21 mouse cellular contexts compared by ENCODE assay signal in the genomic region with DNA sequence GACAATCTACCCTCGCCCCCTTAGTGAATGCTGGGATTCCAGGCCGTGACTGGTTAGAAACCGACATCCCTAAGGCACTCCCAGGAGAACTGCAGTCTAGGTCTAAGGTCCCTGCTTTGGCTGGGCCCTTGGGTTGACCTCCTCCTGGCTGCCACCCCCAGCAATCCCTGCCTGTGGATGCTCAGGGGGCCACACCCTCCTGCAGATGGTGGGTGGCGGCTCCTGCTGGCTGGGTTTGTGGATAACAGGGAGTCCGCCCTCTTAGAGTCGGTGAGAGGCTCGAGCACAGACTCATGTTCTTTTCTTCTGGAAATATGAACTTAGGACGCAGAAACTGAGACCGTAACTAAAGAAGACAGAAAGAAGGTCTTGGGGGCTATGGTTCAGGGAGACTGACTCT. TPM values are rescaled to one million over a fixed set of nuclear protein-coding genes. Genes with fewer than 3 reads are reported as not detected.
DNase-seq lines count a peak whose midpoint lies in the region; ATAC-seq and TF ChIP-seq lines count a peak whose summit lies in the region.
"Had no signal": no experiment of that assay in that cellular context is flagged by ENCODE, and none has a peak within 500 bp of the region (broad histone marks: within the 10 kb centered on the region; RNA-seq: fewer than 3 reads in every experiment).

No protein-coding gene starts in this region.

- H3K27me3 ChIP-seq in hindbrain, embryonic 13.5 days, result no peaks in the 10 kb centered on the region
- no peaks in the 10 kb centered on the region for H3K27me3 ChIP-seq in hindbrain, postnatal 0 days (ENCODE audit: insufficient read depth, low read length)
- no peaks in the 10 kb centered on the region for H3K27me3 ChIP-seq in E14TG2a.4 (ENCODE audit: insufficient read depth, low read length)
- H3K27me3 ChIP-seq in liver, embryonic 13.5 days, result no peaks in the 10 kb centered on the region
- no peaks in the 10 kb centered on the region for H3K27me3 ChIP-seq in neural tube, embryonic 15.5 days (replicated peaks)
- H3K27me3 ChIP-seq: embryonic facial prominence, embryonic 12.5 days; kidney, embryonic 15.5 days; limb, embryonic 15.5 days; midbrain, embryonic 12.5 days; stomach, embryonic 15.5 days had no signal

- peaks cover 12% of the 10 kb centered on the region; the same call in 1 of the 2 replicates for H3K4me1 ChIP-seq in hindbrain, embryonic 13.5 days (replicated peaks)
- H3K4me1 ChIP-seq in hindbrain, postnatal 0 days (ENCODE audit: insufficient read depth, low read length), result no peaks in the 10 kb centered on the region
- H3K4me1 ChIP-seq in E14TG2a.4 (replicated peaks; ENCODE audit: low read depth, low read length), result peaks cover 91% of the 10 kb centered on the region
- peaks cover 22% of the 10 kb centered on the region for H3K4me1 ChIP-seq in liver, embryonic 13.5 days (replicated peaks)
- H3K4me1 ChIP-seq in neural tube, embryonic 15.5 days, result peaks cover 5% of the 10 kb centered on the region; the same call in 1 of the 2 replicates
- H3K4me1 ChIP-seq: forebrain, embryonic 10.5 days; kidney, embryonic 15.5 days; limb, embryonic 15.5 days; midbrain, embryonic 12.5 days had no signal

- no peak overlapping the region for H3K9ac ChIP-seq in hindbrain, embryonic 13.5 days
- no peak overlapping the region for H3K9ac ChIP-seq in hindbrain, postnatal 0 days (replicated peaks; ENCODE audit: low read length)
- no peak overlapping the region for H3K9ac ChIP-seq in liver, embryonic 13.5 days
- no peak overlapping the region for H3K9ac ChIP-seq in neural tube, embryonic 15.5 days (replicated peaks)
- H3K9ac ChIP-seq: embryonic facial prominence, embryonic 12.5 days; kidney, embryonic 15.5 days; limb, embryonic 15.5 days; midbrain, embryonic 12.5 days; stomach, embryonic 15.5 days had no signal

- peaks cover 30% of the 10 kb centered on the region for H3K36me3 ChIP-seq in hindbrain, embryonic 13.5 days
- peaks cover 15% of the 10 kb centered on the region; the same call in 1 of the 2 replicates for H3K36me3 ChIP-seq in hindbrain, postnatal 0 days (ENCODE audit: insufficient read depth, low read length)
- H3K36me3 ChIP-seq in E14TG2a.4 (ENCODE audit: insufficient read depth, low read length), result peaks cover 30% of the 10 kb centered on the region
- H3K36me3 ChIP-seq in liver, embryonic 13.5 days, result 0 out of 2 replicates have a peak, but pooled peaks cover 5% of the 10 kb centered on the region
- H3K36me3 ChIP-seq in neural tube, embryonic 15.5 days, result peaks cover 20% of the 10 kb centered on the region; the same call in 1 of the 2 replicates
- H3K36me3 ChIP-seq: embryonic facial prominence, embryonic 12.5 days; forebrain, embryonic 10.5 days; limb, embryonic 15.5 days; midbrain, embryonic 12.5 days; stomach, embryonic 15.5 days had no signal

- H3K9me3 ChIP-seq in hindbrain, embryonic 13.5 days, result no peaks in the 10 kb centered on the region
- no peaks in the 10 kb centered on the region for H3K9me3 ChIP-seq in hindbrain, postnatal 0 days (ENCODE audit: low read length)
- H3K9me3 ChIP-seq in E14TG2a.4 (ENCODE audit: low read length), result no peaks in the 10 kb centered on the region
- H3K9me3 ChIP-seq in liver, embryonic 13.5 days (replicated peaks), result no peaks in the 10 kb centered on the region
- no peaks in the 10 kb centered on the region for H3K9me3 ChIP-seq in neural tube, embryonic 15.5 days (replicated peaks)
- H3K9me3 ChIP-seq: embryonic facial prominence, embryonic 12.5 days; forebrain, embryonic 10.5 days; kidney, embryonic 15.5 days; limb, embryonic 15.5 days; midbrain, embryonic 12.5 days; stomach, embryonic 15.5 days had no signal

- no peak overlapping the region for H3K4me2 ChIP-seq in hindbrain, embryonic 13.5 days
- H3K4me2 ChIP-seq in hindbrain, postnatal 0 days (ENCODE audit: low read depth, low read length), result no peak overlapping the region
- H3K4me2 ChIP-seq in liver, embryonic 13.5 days, result no peak overlapping the region
- no peak overlapping the region for H3K4me2 ChIP-seq in neural tube, embryonic 15.5 days
- H3K4me2 ChIP-seq: embryonic facial prominence, embryonic 12.5 days; kidney, embryonic 15.5 days; limb, embryonic 15.5 days; midbrain, embryonic 12.5 days; stomach, embryonic 15.5 days had no signal

- H3K4me3 ChIP-seq in hindbrain, embryonic 13.5 days, result no peak overlapping the region
- no peak overlapping the region for H3K4me3 ChIP-seq in hindbrain, postnatal 0 days (ENCODE audit: low read length)
- peak overlapping the region; percentile 37; the same call in 1 of the 2 replicates for H3K4me3 ChIP-seq in E14TG2a.4 (replicated peaks; ENCODE audit: low read length)
- no peak overlapping the region for H3K4me3 ChIP-seq in liver, embryonic 13.5 days (replicated peaks)
- no peak overlapping the region for H3K4me3 ChIP-seq in neural tube, embryonic 15.5 days (replicated peaks)
- H3K4me3 ChIP-seq: embryonic facial prominence, embryonic 12.5 days; forebrain, embryonic 10.5 days; kidney, embryonic 15.5 days; limb, embryonic 15.5 days; midbrain, embryonic 12.5 days; stomach, embryonic 15.5 days had no signal

- DNase-seq in hindbrain, postnatal 0 days (ENCODE audit: low spot score), result no peak
- peak; percentile 57 for DNase-seq in R1 (ENCODE audit: low read depth, low spot score)
- DNase-seq in liver, embryonic 13.5 days, result peak; percentile 44
- no peak for DNase-seq in urinary bladder, postnatal 25 days (ENCODE audit: low spot score)
- DNase-seq: adrenal gland, postnatal 36 days; cerebellum, adult 11 months; heart, adult 11 months; layer of hippocampus, adult 9-11 months; lung, postnatal 36 days; spleen, adult 18-20 months; thymus, postnatal 14 days had no signal

- TF ChIP-seq CTCF in hindbrain, postnatal 0 days (IDR thresholded peaks at IDR 0.05; ENCODE audit: low read depth), result no peak
- TF ChIP-seq CTCF in E14TG2a.4 (conservative IDR thresholded peaks at IDR 0.05; ENCODE audit: low read length), result 0 out of 2 replicates have a peak, but pooled peaks have one; percentile 17

- peak overlapping the region; percentile 23; the same call in 1 of the 2 replicates for H3K27ac ChIP-seq in hindbrain, embryonic 13.5 days
- no peak overlapping the region for H3K27ac ChIP-seq in hindbrain, postnatal 0 days
- no peak overlapping the region for H3K27ac ChIP-seq in liver, embryonic 13.5 days
- no peak overlapping the region for H3K27ac ChIP-seq in neural tube, embryonic 15.5 days (replicated peaks)
- H3K27ac ChIP-seq: embryonic facial prominence, embryonic 12.5 days; forebrain, embryonic 10.5 days; kidney, embryonic 15.5 days; limb, embryonic 15.5 days; midbrain, embryonic 12.5 days; stomach, embryonic 15.5 days had no signal

- WGBS in hindbrain, embryonic 13.5 days, result 79% methylated on average over 9 of the region's 9 CpGs
- 75% methylated on average over 9 of the region's 9 CpGs for WGBS in hindbrain, postnatal 0 days
- 64% methylated on average over 9 of the region's 9 CpGs for WGBS in liver, embryonic 13.5 days (ENCODE audit: insufficient replicate concordance)
- 89% methylated on average over 9 of the region's 9 CpGs for whole genome bisulfite sequencing in neural tube, embryonic 15.5 days

- ATAC-seq in hindbrain, embryonic 13.5 days (ENCODE audit: low FRiP score), result no peak
- no peak for ATAC-seq in hindbrain, postnatal 0 days
- peak; percentile 59; the same call in 1 of the 2 replicates for ATAC-seq in liver, embryonic 13.5 days (ENCODE audit: low read depth)
- ATAC-seq in neural tube, embryonic 15.5 days (ENCODE audit: low FRiP score), result no peak

RNA-seq across cellular contexts. Expression of gene Stpg1, which starts 14.2 kb away (rescaled TPM):
- 0.23 and 0.44 TPM in 2 replicates for polyA plus RNA-seq in hindbrain, embryonic 13.5 days (2015; fragmentation: Nextera tagmentation; extraction: Ambion mirVana)
- 0.42 and 0.79 TPM in 2 replicates for total RNA-seq in hindbrain, postnatal 0 days (2014; rRNA removed)
- 0.29 and 0.71 TPM in 2 replicates for polyA plus RNA-seq in hindbrain, postnatal 0 days (2015; fragmentation: Nextera tagmentation; extraction: Ambion mirVana)
- not detected in 2 replicates for polyA plus RNA-seq in liver, embryonic 13.5 days (2015; fragmentation: Nextera tagmentation; extraction: Ambion mirVana)
- polyA plus RNA-seq in neural tube, embryonic 15.5 days (2015; fragmentation: Nextera tagmentation; extraction: Ambion mirVana), result 0.23 and 0.37 TPM in 2 replicates
- total RNA-seq: heart, postnatal 25 days had no signal

RNA-seq across cellular contexts. Expression of gene Nipal3, which starts 14.5 kb away (rescaled TPM):
- 6.5 and 7.8 TPM in 2 replicates for polyA plus RNA-seq in hindbrain, embryonic 13.5 days (2015; fragmentation: Nextera tagmentation; extraction: Ambion mirVana)
- 97.3 and 122 TPM in 2 replicates for total RNA-seq in hindbrain, postnatal 0 days (2014; rRNA removed)
- polyA plus RNA-seq in hindbrain, postnatal 0 days (2015; fragmentation: Nextera tagmentation; extraction: Ambion mirVana), result 8.5 and 9.4 TPM in 2 replicates
- polyA plus RNA-seq in liver, embryonic 13.5 days (2015; fragmentation: Nextera tagmentation; extraction: Ambion mirVana), result 2.7 and 3.2 TPM in 2 replicates
- 8.0 and 8.7 TPM in 2 replicates for polyA plus RNA-seq in neural tube, embryonic 15.5 days (2015; fragmentation: Nextera tagmentation; extraction: Ambion mirVana)

RNA-seq across cellular contexts. Expression of gene Rcan3, which starts 46.7 kb away (rescaled TPM):
- 31.2 and 31.8 TPM in 2 replicates for polyA plus RNA-seq in hindbrain, embryonic 13.5 days (2015; fragmentation: Nextera tagmentation; extraction: Ambion mirVana)
- total RNA-seq in hindbrain, postnatal 0 days (2014; rRNA removed), result 81.3 and 82.1 TPM in 2 replicates
- polyA plus RNA-seq in hindbrain, postnatal 0 days (2015; fragmentation: Nextera tagmentation; extraction: Ambion mirVana), result 56.3 and 58.4 TPM in 2 replicates
- polyA plus RNA-seq in liver, embryonic 13.5 days (2015; fragmentation: Nextera tagmentation; extraction: Ambion mirVana), result 4.2 and 4.7 TPM in 2 replicates
- polyA plus RNA-seq in neural tube, embryonic 15.5 days (2015; fragmentation: Nextera tagmentation; extraction: Ambion mirVana), result 44.0 and 47.8 TPM in 2 replicates

Comparison
In these comparisons a context has a peak if more than half of its experiments do, and no peak if none do; other contexts are left out.
1. DNase-seq: peak in R1 (single experiment) and liver, embryonic 13.5 days (single experiment); none in hindbrain, postnatal 0 days (single experiment) and urinary bladder, postnatal 25 days (single experiment).